Comparison of ENCODE assay signal across 9 mouse cellular contexts in genomic region chr15:36380461-36381227, GRCm38 (mm10).
DNase-seq lines count a peak whose midpoint lies in the region; ATAC-seq and TF ChIP-seq lines count a peak whose summit lies in the region.
"Had no signal": no experiment of that assay in that cellular context is flagged by ENCODE, and none has a peak within 500 bp of the region (broad histone marks: within the 10 kb centered on the region; RNA-seq: fewer than 3 reads in every experiment).

No protein-coding gene starts in this region.

- TF ChIP-seq CTCF in forebrain, postnatal 0 days (IDR thresholded peaks at IDR 0.05; ENCODE audit: low read depth): no peak

- 10% methylated on average over 17 of the region's 17 CpGs for WGBS in forebrain, postnatal 0 days
- WGBS in liver, embryonic 15.5 days (ENCODE audit: insufficient replicate concordance): 8% methylated on average over 17 of the region's 17 CpGs

- ATAC-seq in forebrain, postnatal 0 days: peak; percentile 61; the same call in 1 of the 2 replicates
- ATAC-seq in liver, embryonic 15.5 days (ENCODE audit: insufficient read depth): peak; percentile 85

- H3K4me3 ChIP-seq in forebrain, postnatal 0 days (ENCODE audit: low read depth, low read length): peak overlapping the region; percentile 21
- peak overlapping the region; percentile 41 for H3K4me3 ChIP-seq in liver, embryonic 15.5 days (replicated peaks)

- H3K27me3 ChIP-seq in forebrain, postnatal 0 days (ENCODE audit: insufficient read depth, low read length): no peaks in the 10 kb centered on the region; the same call in 1 of the 2 replicates
- peaks cover 76% of the 10 kb centered on the region for H3K27me3 ChIP-seq in liver, embryonic 15.5 days

- no peaks in the 10 kb centered on the region for H3K36me3 ChIP-seq in forebrain, postnatal 0 days (ENCODE audit: insufficient read depth)
- no peaks in the 10 kb centered on the region for H3K36me3 ChIP-seq in liver, embryonic 15.5 days (replicated peaks)

- H3K9ac ChIP-seq in forebrain, postnatal 0 days: no peak overlapping the region
- peak overlapping the region; percentile 51 for H3K9ac ChIP-seq in liver, embryonic 15.5 days

- no peak overlapping the region for H3K27ac ChIP-seq in forebrain, postnatal 0 days (ENCODE audit: low read depth, low read length)
- peak overlapping the region; percentile 45; the same call in 1 of the 2 replicates for H3K27ac ChIP-seq in liver, embryonic 15.5 days (replicated peaks)

- intact Hi-C loops in heart, postnatal 14 days (cut with DNase I): no loop called here

- peak overlapping the region; percentile 40 for H3K4me2 ChIP-seq in forebrain, postnatal 0 days (ENCODE audit: low read depth)
- peak overlapping the region; percentile 67 for H3K4me2 ChIP-seq in liver, embryonic 15.5 days

- DNase-seq in heart, adult 11 months: peak; percentile 70
- no peak for DNase-seq in heart, postnatal 14 days
- peak; percentile 60 for DNase-seq in Muller cell, postnatal 12 days (ENCODE audit: inconsistent ontology term)
- no peak for DNase-seq in forebrain, postnatal 0 days
- DNase-seq in urinary bladder, adult 18-20 months (ENCODE audit: low spot score in 2 of 2): no peak
- DNase-seq in urinary bladder, adult 2 months (ENCODE audit: low spot score): no peak
- no peak for DNase-seq in layer of hippocampus, postnatal 25 days (ENCODE audit: extremely low spot score in 1 of 2, low spot score in 1 of 2)
- DNase-seq: right cerebral cortex, adult 18-20 months had no signal

- H3K9me3 ChIP-seq in forebrain, postnatal 0 days (ENCODE audit: low read length): no peaks in the 10 kb centered on the region
- no peaks in the 10 kb centered on the region for H3K9me3 ChIP-seq in liver, embryonic 15.5 days (replicated peaks)

- no peaks in the 10 kb centered on the region for H3K4me1 ChIP-seq in forebrain, postnatal 0 days (ENCODE audit: insufficient read depth)
- peaks cover 24% of the 10 kb centered on the region for H3K4me1 ChIP-seq in liver, embryonic 15.5 days (replicated peaks)

Comparison
In these comparisons a context has a peak if more than half of its experiments do, and no peak if none do; other contexts are left out.
1. DNase-seq: peak in heart, adult 11 months (single experiment) and Muller cell, postnatal 12 days (single experiment); none in heart, postnatal 14 days (0 of 2), forebrain, postnatal 0 days (single experiment), urinary bladder, adult 18-20 months (0 of 2), urinary bladder, adult 2 months (single experiment) and layer of hippocampus, postnatal 25 days (0 of 2).